Mouse (Mus musculus) thymus, adult 2 months (tissue): ENCODE measurements at regions not wholly inside any gene's neighbourhood (a gene's known extent, or its start where the extent isn't known, plus 50 kb on each side); places are given as distances from the start of the nearest gene placed in this dataset.

Source experiments
- DNase-seq: peaks from one replicate; pipeline ENCODE4 v3.0.0; 2021
- H3K27ac ChIP-seq: fragments of 200-500 bp; 2 replicates; pipeline ENCODE4 v1.5.1; 2012; ENCODE audit warnings: low read length, control low read depth; ENCODE audit not compliant: control insufficient read depth, insufficient read depth
- H3K27me3 ChIP-seq: fragments of 200-500 bp; 2 replicates; pipeline ENCODE4 v1.6.1; 2012; ENCODE audit warnings: mild to moderate bottlenecking, low read length, moderate library complexity, mixed read lengths; ENCODE audit not compliant: control insufficient read depth, insufficient read depth
- H3K36me3 ChIP-seq: fragments of 200-500 bp; 2 replicates; pipeline ENCODE4 v1.6.1; 2012; ENCODE audit warnings: mild to moderate bottlenecking, low read length, moderate library complexity; ENCODE audit not compliant: control insufficient read depth, insufficient read depth
- H3K4me1 ChIP-seq: fragments of 200-500 bp; replicated peaks from 2 replicates; pipeline ENCODE4 v1.6.1; 2012; ENCODE audit warnings: low read length; ENCODE audit not compliant: control insufficient read depth, insufficient read depth
- H3K4me3 ChIP-seq: fragments of 200-500 bp; 2 replicates; pipeline ENCODE4 v1.5.1; 2012; ENCODE audit warnings: mild to moderate bottlenecking, low read length, control low read depth, moderate library complexity; ENCODE audit not compliant: control insufficient read depth, insufficient read depth
- CTCF ChIP-seq: fragments of 200-500 bp; IDR thresholded peaks from 2 replicates; pipeline ENCODE4 v1.5.1; 2012; ENCODE audit warnings: mild to moderate bottlenecking, control low read depth, low read length, moderate library complexity, borderline replicate concordance; ENCODE audit not compliant: control insufficient read depth, poor library complexity, insufficient read depth; ENCODE audit errors: extremely low read depth
- POLR2A ChIP-seq: fragments of 200-500 bp; IDR thresholded peaks from 2 replicates; pipeline ENCODE4 v1.6.1; 2012; ENCODE audit warnings: mild to moderate bottlenecking, low read length, control low read depth, moderate library complexity; ENCODE audit not compliant: control insufficient read depth, poor library complexity, insufficient read depth; ENCODE audit errors: extremely low read depth
- WGBS: fragments of 180-500 bp; shearing (Covaris S2); methylation state at CpG from one replicate; pipeline ENCODE4 v1.1.7; 2018; 5-methylcytosine and 5-hydroxymethylcytosine counted together

- WGBS = 79% methylated on average over 5 of the region's 5 CpGs
- TF ChIP-seq POLR2A = no peak
- TF ChIP-seq CTCF = no peak
- no peaks in the 10 kb centered on the region for H3K4me1 ChIP-seq
- H3K36me3 ChIP-seq = no peaks in the 10 kb centered on the region
- no peak overlapping the region for H3K27ac ChIP-seq
- DNase-seq = no peak
- H3K27me3 ChIP-seq = no peaks in the 10 kb centered on the region
- no peak overlapping the region for H3K4me3 ChIP-seq
These were observed 231.8 kb upstream of the Osr1 start for GRCm38 (mm10) chr12:9337891-9338672.

GRCm38 (mm10) chr12:9338801-9339231 is 231.1 kb upstream of the Osr1 start:
- no peak overlapping the region for H3K27ac ChIP-seq
- no peak for DNase-seq
- H3K27me3 ChIP-seq = no peaks in the 10 kb centered on the region
- H3K4me1 ChIP-seq = no peaks in the 10 kb centered on the region
- H3K36me3 ChIP-seq = no peaks in the 10 kb centered on the region
- H3K4me3 ChIP-seq = no peak overlapping the region
- TF ChIP-seq CTCF (no peak), POLR2A (no peak)
- WGBS = 54% methylated on average over 7 of the region's 7 CpGs

- no peak overlapping the region for H3K4me3 ChIP-seq
- H3K36me3 ChIP-seq = no peaks in the 10 kb centered on the region
- no peaks in the 10 kb centered on the region for H3K27me3 ChIP-seq
- no peak overlapping the region for H3K27ac ChIP-seq
- DNase-seq = no peak
- TF ChIP-seq POLR2A (no peak), CTCF (no peak)
- H3K4me1 ChIP-seq = no peaks in the 10 kb centered on the region
These were observed 229.1 kb upstream of the Osr1 start for GRCm38 (mm10) chr12:9340769-9341168.

- H3K27me3 ChIP-seq = no peaks in the 10 kb centered on the region
- DNase-seq = no peak
- H3K4me1 ChIP-seq = no peaks in the 10 kb centered on the region
- 85% methylated on average over 1 of the region's 1 CpGs for WGBS
- no peak overlapping the region for H3K27ac ChIP-seq
- no peaks in the 10 kb centered on the region for H3K36me3 ChIP-seq
- TF ChIP-seq CTCF = no peak
- no peak for TF ChIP-seq POLR2A
- no peak overlapping the region for H3K4me3 ChIP-seq
These were observed 224.6 kb upstream of the Osr1 start for GRCm38 (mm10) chr12:9345359-9345758.

- H3K27ac ChIP-seq = no peak overlapping the region
- WGBS = 80% methylated on average over 4 of the region's 4 CpGs
- TF ChIP-seq CTCF (no peak), POLR2A (no peak)
These were observed 214.4 kb upstream of the Osr1 start for GRCm38 (mm10) chr12:9355512-9355911.

GRCm38 (mm10) chr12:9357856-9358255 is 212.1 kb upstream of the Osr1 start:
- no peaks in the 10 kb centered on the region for H3K4me1 ChIP-seq
- no peaks in the 10 kb centered on the region for H3K27me3 ChIP-seq
- H3K27ac ChIP-seq = no peak overlapping the region
- TF ChIP-seq POLR2A = no peak
- no peak for TF ChIP-seq CTCF
- H3K4me3 ChIP-seq = no peak overlapping the region
- H3K36me3 ChIP-seq = no peaks in the 10 kb centered on the region
- no peak for DNase-seq
- 93% methylated on average over 5 of the region's 5 CpGs for WGBS

More at GRCm38 (mm10) chr12:9355512-9355911, 214.4 kb upstream of the Osr1 start:
- no peaks in the 10 kb centered on the region for H3K36me3 ChIP-seq
- H3K27me3 ChIP-seq = no peaks in the 10 kb centered on the region
- no peaks in the 10 kb centered on the region for H3K4me1 ChIP-seq
- DNase-seq = no peak
- H3K4me3 ChIP-seq = no peak overlapping the region
